Mouse (Mus musculus) left cerebral cortex, postnatal 4 days (tissue): ENCODE measurements around the gene Pradc1. TPM values are rescaled to one million over a fixed set of nuclear protein-coding genes. Genes with fewer than 3 reads are reported as not detected.

Experiments
- DNase-seq: peaks from one replicate; pipeline ENCODE4 v3.0.0-alpha.2; 2022
- intact Hi-C: fragments of 180-260 bp; cut with DNase I; formaldehyde crosslinking; loops from one replicate; pipeline ENCODE4 v1.15.1; 2025
- total RNA-seq, 2 experiments: library from RNA; stranded (reverse); gene quantifications; 2 replicates each; pipeline ENCODE4 v1.2.3; 2021

Pradc1 gene
- total RNA-seq = 10 to 100 TPM; 14.4 to 17.8 TPM

DNA sequence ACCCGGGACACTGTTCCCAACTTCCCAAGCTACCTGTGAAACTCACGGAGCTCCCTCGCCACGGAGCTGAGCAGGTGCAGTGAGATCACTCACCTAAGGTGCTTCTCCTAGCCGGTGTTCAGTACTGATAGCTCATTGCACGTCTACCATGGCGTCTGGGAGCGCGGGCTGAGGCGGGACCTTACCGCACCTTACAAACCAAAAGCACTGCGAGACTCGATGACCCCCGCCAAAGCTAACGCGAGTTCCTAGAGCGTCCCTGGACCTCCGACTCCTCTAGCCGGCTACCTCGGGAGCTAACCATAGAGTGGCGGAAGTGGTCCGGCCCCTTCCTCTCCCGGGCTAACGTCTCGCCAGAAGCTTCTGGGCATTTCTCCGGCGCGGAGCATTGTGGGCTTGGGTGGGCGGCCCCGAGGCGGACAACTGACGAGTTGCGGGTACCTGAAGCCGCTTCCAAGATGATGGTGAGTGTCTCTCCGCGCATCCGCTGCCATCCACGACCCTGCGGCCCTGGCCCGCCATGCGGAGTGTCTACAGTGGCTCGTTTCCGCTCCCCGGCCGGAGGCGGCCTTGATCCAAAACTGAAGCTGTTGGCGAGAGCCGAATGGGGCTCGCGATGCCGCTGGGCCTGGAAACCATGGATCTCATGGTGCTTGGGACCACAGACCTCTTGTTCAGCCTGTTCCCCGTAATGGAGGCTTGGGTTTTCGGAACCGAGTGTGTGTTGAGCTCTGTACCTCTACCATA, at the start of gene Pradc1:
Gene Pradc1 (minus strand): TSS at position 307 of the 747 bp plus-strand sequence.
- intact Hi-C loops = no loop called here
- DNase-seq = peak; percentile 99

DNA sequence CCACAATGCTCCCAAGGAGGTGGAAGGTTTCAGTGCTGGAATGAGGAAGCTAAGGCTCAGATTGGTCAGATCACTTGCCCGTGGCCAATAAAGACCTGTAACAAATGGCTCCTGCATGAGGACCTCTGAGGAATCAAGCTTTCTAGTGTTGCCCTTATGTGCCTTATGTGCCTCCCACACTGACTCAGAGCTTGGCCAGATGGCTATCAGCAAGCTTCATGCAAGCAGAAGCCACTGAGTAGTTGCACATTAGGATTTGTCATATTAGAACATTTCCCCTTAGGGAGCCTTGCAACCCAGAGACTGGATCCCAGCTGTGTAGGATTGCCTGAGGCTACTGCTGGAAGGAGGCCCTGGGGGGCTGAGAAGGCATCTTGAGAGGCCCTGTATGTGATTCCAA, 48.6 kb upstream of the Pradc1 start:
- intact Hi-C loops = no loop called here
- DNase-seq = no peak

DNA sequence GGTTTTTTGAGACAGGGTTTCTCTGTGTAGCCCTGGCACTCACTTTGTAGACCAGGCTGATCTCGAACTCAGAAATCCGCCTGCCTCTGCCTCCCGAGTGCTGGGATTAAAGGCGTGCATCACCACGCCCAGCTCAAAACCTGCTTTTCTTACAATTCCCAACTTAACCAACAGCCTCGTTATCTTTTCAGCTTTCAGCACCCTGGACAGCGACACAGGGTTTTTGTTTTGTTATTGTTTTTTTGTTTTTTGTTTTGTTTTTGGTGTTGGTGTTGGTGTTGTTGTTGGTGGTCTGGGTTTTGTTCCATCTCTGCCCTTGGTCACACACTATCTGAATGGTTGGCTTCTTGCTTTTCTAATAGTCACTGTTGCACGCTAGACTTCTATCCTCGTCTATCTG, 46.4 kb upstream of the Pradc1 start:
- no peak for DNase-seq
- intact Hi-C loops = no loop called here

DNA sequence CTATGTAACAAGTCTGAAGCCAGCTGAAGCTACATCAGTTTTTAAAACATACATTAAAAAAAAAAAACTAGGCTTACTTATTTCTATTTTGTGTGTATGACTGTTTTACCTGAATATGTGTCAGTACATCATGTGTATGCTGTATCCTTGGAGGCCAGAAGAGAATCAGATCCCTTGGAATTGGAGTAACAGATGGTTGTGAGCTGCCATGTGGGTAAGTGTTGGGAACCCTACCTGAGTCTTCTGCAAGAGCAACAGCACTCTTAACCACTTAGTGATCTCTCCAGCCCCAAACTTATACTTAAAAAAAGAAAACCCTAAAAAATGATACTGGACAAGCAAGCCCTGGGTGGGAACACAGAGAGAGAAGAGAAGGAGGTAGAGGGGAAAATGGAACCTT, 45.2 kb upstream of the Pradc1 start:
- no peak for DNase-seq
- intact Hi-C loops = no loop called here

DNA sequence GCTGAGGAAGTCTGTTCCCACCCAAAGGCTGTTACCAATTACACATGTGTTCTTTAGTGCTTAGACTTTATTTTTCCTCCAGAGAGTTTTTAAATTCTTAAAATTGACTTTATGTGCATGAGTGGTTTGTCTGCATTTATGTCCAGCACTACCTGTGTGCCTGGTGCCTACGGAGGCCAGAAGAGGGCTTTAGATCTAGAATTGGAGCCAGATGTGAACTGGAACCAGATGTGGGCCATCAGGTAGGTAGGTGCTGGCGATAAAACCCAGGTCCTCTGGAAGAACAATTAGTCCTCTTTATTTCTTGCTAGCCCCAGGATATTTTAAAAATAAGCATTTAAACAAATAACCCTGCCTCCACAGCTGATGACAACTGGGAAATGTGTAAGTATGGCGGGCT, 39.8 kb upstream of the Pradc1 start:
- intact Hi-C loops = no loop called here
- no peak for DNase-seq

DNA sequence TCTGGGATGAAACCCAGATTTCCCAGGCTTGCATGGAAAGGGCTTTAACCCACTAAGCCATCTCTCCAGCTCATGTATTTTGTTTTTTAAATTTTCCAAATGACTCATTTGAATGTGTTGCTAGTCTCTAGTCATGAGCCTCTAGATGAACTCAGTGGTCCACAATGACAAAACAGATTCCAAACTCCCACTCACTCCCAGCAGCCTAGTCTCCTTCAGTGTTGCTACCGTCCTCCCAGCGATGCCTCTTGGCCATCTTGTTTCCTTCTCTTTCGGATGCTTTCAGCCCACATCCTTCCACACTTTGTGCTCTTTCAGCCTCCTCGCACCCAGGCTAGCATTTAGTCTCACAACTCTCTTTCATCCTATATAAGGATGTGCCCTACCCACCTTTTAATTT, 38.5 kb upstream of the Pradc1 start:
- no peak for DNase-seq
- intact Hi-C loops = no loop called here

DNA sequence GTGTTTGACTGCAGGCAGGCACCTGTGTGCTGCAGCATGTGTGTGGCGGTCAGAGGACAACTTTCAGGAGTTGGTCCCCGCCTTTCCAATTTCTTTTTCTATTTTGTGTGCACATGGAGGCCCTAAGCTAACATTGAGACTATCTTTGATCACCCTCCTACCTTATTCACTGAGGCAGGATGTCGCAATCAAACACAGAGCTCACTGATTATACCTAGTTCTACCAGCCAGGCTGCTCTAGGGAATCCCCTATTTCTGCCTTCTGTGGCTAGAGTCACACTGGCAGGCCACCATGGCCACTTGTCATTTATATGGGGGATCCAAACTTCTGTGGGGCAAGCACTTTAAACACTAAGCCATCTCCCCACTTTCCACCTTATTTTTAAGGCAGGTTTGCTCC, 37.9 kb upstream of the Pradc1 start:
- no peak for DNase-seq
- intact Hi-C loops = no loop called here

DNA sequence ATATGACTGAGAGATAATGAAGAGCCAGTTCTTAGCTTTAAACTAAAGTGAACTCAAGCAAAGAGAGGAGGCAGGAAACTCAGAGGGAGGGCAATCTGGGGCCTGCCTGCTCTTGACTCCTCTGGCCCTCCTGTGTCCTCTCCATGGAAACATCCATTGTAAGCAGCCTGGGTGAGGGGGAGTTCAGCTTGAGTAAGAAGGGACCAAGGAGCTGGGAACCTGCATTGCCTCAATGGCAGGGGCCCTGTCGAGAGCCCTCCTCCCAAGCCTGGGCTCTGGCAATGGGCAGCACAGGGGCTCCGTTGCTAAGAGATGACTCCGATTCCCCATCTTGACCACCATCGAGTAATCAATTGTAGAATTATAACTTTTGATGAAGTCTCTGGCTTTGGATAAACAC, 36.7 kb upstream of the Pradc1 start:
- no peak for DNase-seq
- intact Hi-C loops = no loop called here

DNA sequence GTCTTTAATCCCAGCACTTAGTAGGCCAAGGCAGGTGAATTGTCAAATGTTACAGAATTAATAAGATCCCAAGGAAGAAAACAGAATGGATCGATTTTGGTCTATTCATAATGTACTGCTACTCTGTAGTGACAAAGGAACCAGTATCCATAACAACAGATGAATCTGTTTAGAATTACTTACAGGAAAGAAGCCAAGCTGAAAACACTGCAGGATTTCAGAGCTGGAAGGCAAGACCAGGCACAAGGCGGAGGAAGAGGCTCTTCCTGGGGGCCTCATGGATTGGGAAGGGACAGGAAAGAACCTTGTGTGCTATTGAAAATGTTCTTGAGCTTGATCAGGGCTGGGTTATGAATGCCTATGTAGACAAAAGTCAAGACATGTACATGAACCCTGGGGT, 34.0 kb upstream of the Pradc1 start:
- intact Hi-C loops = no loop called here
- no peak for DNase-seq

DNA sequence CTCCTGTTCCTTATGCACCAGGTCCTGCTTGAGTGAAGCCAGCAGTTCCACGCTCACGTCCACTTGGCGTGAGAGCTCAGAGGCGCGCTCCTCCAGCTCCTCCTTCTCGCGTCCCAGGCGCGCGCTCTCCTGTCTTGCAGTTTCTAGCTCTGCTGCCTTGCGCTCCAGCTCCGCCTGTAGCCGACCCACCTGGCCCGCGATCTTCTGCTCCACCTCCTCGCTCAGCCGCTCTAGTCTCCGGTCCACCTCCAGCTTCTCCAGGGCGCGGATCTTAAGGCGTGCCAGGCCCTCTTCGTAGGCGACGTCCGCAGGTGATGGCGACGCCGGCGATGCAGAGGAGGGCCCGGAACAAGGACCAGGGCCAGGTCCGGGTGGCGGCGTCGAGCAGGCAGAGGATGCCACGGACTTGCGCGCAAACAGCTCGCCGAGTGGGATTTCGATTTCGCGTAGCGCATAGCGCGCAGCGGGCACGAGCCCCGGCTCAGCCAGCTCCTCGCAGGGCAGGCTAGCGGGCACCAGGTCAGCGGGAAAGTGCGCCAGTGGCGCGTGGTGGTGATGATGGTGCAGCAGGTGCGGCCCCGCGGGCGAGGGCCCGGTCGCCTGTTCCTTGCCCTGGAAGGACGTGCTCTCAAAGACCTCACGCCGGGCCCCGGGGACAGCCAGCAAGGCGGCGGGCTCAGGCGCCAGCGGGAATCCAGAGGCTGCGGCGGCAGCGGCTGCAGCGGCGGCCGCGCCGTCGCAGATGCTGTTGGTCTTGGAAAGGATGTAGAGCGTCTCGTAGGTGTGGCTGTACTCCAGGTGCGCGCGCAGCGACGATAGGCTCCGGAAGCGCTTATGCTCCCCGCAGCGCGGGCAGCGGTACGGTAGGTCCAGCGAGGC, 32.3 kb upstream of the Pradc1 start:
- intact Hi-C loops = no loop called here
- no peak for DNase-seq

DNA sequence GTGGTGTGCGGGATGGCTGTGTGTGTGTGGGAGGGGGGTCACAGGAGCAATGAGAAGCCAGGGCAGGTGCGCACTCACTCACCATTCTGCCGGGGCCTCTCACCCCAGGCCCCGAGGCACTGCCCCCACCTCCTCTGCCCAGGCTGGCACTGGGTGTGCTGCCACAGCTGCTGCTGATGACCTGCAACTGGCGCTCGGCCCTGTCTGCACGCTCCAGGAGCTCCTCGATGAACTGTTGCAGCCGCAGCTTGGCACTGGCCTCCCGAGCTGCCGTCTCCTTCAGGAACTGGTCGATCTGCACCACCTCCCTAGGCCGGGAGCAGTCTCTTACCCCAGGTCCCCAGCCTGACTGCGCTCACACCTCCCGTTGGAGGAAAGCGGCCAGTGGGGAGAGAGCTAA, 28.9 kb upstream of the Pradc1 start:
- intact Hi-C loops = no loop called here
- DNase-seq = peak; percentile 81

DNA sequence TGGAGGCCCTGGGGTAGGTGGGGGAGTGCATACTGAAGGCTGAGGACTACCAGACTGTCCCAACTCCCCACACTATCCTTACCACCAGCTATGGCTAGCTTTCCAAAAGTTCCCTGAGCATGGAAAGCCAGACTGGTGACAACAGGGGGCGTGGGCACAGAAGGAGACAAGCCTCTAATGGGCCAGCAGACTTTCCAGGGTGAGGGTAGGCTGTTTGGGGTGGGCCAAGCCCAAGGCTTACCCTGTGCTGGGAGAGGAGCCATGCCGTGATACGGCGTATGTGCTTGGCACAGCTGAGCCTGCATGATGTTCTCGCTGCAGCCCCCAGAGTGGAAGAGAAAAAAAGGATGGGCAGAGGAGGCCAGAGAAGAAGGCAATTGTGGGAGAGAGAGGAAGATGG, 28.2 kb upstream of the Pradc1 start:
- peak; percentile 65 for DNase-seq
- intact Hi-C loops = no loop called here

DNA sequence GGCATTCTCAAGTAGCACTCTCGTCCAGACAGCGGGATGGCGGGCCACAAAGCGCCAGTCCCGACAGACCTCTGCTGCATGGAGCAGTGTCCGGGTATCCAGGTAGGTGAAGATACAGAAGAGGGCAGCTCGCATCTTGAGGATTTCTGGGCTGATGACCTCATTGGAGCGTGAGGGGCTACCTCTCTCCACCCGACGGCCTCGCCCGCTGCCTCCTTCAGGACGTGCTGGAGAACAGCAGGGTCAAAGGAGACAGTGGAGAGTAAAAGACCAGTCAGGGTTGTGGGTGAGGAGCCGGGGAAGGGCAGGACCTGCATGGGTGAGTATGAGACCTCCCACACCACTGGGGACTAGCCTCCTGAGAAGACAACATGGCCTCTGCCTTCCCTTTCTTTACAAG, 26.6 kb upstream of the Pradc1 start:
- intact Hi-C loops = no loop called here
- DNase-seq = no peak

DNA sequence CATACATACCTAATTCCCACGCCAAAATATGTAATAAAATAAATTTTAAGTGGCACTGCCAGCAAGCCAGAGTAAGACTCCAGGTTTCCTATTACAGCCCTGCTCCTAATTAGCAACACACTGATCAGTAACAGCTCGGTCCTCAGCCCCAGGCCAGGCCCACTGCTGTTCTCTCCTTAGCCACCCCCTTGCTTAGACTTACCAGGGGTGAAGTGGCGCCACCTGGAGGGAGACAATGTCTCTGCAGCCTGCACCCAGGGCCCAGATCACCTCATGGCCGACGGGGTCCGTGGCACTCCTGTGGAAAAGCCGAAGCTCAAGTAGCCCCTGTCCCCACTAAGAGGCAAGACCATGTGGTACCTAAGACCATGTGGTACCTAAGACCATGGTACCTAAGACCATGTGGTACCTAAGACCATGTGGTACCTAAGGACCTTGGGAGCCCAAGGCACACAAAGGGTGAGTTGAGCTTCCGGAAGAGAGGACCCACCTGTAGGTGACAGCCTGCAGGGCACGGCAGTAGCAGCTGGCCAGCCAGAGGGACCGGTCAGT, 25.7 kb upstream of the Pradc1 start:
- DNase-seq = no peak
- intact Hi-C loops = no loop called here

DNA sequence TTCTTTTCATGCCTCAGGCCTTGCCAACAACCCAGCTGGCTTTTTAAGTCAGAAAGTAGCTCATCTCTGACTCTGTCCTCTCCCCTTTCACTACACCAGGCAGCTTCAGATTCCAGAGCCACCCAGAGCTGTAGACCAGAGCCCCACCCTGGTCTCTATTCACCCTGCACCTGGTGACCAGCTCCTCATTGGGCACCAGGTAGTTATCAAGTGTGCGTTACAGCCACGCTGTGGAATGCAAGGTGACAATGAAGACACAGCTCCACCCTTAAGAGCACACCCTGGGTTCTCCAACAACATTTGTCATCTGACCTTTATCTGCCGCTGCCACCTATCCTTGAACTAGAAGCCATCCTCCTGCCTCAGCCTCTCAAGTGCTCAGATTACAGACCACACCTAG, 23.8 kb upstream of the Pradc1 start:
- intact Hi-C loops = no loop called here
- no peak for DNase-seq

DNA sequence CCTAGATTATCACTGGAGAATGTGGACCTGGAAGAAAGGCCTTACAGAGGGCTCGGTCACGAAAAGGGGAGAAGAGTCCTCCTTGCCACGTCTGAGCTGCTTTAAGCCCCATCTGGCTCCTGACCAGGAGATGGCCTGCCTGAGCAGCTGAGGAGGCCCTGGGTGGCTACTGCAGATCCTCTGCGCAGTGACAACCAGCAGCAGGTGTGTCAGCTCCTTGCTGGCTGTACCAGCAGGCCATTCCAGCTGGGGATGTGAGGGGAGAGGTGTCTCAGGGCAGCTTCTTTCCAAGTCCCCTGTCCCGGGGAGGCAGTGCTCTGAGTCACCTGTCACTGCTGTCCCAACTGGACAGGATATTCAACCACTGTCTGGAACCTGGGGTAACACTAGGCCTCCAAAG, 20.8 kb upstream of the Pradc1 start:
- intact Hi-C loops = no loop called here
- no peak for DNase-seq

DNA sequence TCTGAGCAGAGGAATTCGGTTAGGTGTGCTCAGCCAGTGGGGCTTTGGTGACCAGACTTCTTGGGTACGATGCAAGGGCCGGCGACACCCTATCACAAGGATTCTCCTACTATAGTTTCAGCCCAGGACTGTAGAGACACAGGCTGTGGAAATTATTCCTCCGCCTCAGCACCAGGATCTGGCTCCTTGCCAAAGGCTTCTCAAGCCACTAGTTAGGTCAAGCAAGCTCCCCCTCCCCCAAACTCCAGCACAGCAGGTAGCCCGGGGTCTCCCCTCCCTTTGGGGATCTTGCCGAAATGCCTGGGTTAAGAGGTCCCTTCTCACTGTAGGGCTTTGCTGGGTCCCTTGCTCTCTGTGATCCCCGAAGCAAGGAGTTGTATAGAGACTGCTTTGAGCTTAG, 20.2 kb upstream of the Pradc1 start:
- intact Hi-C loops = no loop called here
- DNase-seq = no peak

DNA sequence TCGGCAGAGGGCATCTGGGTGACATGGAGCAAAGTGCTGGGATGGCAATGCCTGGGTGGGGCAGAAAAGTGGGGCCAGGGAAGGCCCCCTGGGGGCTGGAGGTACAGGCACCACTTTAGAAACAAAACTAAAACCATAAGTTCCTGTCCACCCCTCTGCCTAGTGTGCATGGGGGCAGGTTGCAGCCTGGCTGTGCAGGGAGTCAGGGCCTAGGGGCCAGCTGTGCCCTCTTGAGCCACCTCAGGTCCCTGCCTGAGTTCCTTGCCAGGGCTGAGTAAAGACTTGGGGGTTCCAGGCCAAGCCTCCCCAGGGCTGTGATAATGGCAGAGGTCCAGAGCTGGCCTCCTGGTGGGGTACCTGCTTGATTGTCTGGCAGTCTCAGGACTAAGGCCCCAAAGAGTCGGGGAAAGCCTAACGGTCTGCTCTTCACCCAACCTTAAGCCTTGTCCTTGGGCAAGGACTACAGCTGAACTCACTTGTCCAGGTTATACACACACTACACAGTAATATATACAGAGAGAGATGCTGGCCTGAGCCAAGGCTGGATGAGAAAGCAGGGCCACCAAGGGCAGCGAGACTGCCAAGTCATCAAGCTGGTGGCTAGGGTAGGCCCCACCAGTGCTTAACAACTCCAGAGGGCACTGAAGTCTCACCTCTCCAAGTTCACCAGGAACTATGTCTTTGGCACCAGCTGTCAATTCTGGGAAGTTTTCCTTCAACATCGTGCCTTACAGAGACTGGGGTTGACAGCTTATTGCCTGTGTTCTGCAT, 18.1 kb upstream of the Pradc1 start:
- DNase-seq = no peak
- intact Hi-C loops = no loop called here

DNA sequence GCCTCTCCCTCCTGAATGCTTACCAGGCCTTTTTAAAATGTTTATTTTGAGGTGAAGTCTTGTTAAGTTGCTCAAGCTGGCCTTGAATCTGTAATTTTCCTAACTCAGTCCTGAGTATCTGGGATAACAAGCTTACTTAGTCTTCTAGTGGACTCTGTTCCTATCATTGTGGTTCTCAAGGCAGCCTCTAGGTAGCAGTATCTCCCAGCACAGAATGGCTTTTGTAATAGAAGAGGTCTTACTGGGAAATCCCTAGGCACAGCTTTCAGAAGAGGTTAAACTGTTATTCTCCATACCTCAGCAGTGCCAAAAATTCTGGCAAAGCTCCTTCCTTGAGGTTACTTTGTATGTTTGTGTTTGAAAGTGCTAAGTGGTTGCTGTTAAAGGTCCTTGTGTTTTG, 13.6 kb upstream of the Pradc1 start:
- intact Hi-C loops = no loop called here
- DNase-seq = no peak

DNA sequence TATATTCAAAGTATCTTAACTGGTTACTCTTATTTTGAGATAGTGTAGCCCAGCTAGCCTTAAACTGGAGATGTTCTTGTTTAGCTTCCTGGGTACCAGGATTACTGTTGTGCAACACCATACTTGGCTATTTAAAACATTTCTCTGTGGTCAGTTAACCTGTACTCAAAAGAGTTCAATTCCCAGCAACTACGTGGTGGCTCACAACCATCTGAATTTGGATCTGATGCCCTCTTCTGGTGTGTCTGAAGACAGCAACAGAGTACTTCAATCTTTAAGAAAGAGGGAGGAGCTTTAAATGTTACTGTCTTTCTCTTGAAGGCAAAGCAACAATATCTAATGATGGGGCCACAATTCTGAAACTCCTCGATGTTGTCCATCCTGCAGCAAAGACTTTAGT, 7.9 kb upstream of the Pradc1 start:
- no peak for DNase-seq
- intact Hi-C loops = no loop called here

DNA sequence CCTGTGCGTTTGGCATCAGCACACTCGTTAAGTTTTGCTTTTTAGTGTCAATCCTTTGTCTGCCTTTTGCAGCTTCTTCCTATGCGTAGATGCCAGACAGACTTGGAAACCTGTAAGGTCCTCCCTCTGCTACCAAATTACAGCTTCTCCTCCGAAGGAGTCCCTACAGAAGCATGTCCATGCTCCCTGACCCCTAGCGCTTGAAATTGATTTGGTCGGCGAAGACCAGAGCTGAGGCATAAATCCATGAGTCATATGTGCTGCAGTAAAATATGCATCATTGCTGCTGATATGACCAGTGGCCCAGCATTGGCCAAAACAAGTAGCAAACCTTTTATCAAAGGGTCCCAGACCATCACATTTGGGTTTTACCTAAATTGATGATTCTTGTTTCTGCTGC, 1.0 kb upstream of the Pradc1 start:
- DNase-seq = no peak
- intact Hi-C loops = no loop called here

DNA sequence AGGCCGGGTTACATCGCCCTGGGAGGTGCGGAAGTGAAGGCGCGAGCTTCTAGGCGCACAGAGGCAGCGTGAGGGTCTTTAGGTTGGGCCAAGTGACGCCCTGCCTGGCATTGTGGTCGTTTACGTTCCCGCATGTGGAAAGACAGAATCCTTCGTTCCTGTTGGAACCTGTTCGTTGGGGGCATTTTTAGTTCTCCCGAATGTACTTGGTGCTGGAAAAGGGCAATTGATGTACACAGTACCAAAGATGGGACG, 568 bp upstream of the Pradc1 start:
- intact Hi-C loops = no loop called here
- DNase-seq = no peak
